Mouse (Mus musculus): ENCODE results near the gene Clrn1. TPM values are rescaled to one million over a fixed set of nuclear protein-coding genes. Genes with fewer than 3 reads are reported as not detected.

Clrn1 gene
- not detected in 2 replicates for polyA plus RNA-seq (2015; fragmentation: Nextera tagmentation; extraction: Ambion mirVana)

- H3K4me2 ChIP-seq (replicated peaks; ENCODE audit: low read depth): no peak within 1 kb of the TSS
- no peak within 1 kb of the TSS for H3K27ac ChIP-seq (ENCODE audit: low read depth, low read length)
- no peaks in the 10 kb centered on the region for H3K27me3 ChIP-seq (replicated peaks; ENCODE audit: control insufficient read depth, insufficient read depth, low read length)
- no peak within 1 kb of the TSS for H3K4me3 ChIP-seq (ENCODE audit: low read depth, low read length)
- ATAC-seq: no peak
- H3K9me3 ChIP-seq (ENCODE audit: control insufficient read depth): no peaks in the 10 kb centered on the region
- H3K36me3 ChIP-seq (ENCODE audit: control insufficient read depth, insufficient read depth): no peaks in the 10 kb centered on the region
- no peaks in the 10 kb centered on the region for H3K4me1 ChIP-seq (replicated peaks; ENCODE audit: control insufficient read depth, insufficient read depth, low read length)
- TF ChIP-seq CTCF (IDR thresholded peaks at IDR 0.05; ENCODE audit: low read depth): no peak
- WGBS: 76% methylated on average over 20 of the region's 20 CpGs
- H3K9ac ChIP-seq (ENCODE audit: low read depth, low read length): no peak within 1 kb of the TSS
These were observed at the start of gene Clrn1 for GRCm38 (mm10) chr3:58884801-58885573. Clrn1 (minus strand) TSS chr3:58885340.

GRCm38 (mm10) chr3:58924027-58924426, 38.9 kb upstream of the Clrn1 start:
- no peaks in the 10 kb centered on the region for H3K4me1 ChIP-seq (replicated peaks; ENCODE audit: control insufficient read depth, insufficient read depth, low read length)
- 68% methylated on average over 7 of the region's 7 CpGs for WGBS
- no peak overlapping the region for H3K9ac ChIP-seq (ENCODE audit: low read depth, low read length)
- no peaks in the 10 kb centered on the region for H3K27me3 ChIP-seq (replicated peaks; ENCODE audit: control insufficient read depth, insufficient read depth, low read length)
- H3K4me3 ChIP-seq (ENCODE audit: low read depth, low read length): no peak overlapping the region
- TF ChIP-seq CTCF (IDR thresholded peaks at IDR 0.05; ENCODE audit: low read depth): no peak
- H3K27ac ChIP-seq (ENCODE audit: low read depth, low read length): no peak overlapping the region
- no peaks in the 10 kb centered on the region for H3K36me3 ChIP-seq (ENCODE audit: control insufficient read depth, insufficient read depth)
- ATAC-seq: no peak
- H3K9me3 ChIP-seq (ENCODE audit: control insufficient read depth): no peaks in the 10 kb centered on the region
- H3K4me2 ChIP-seq (replicated peaks; ENCODE audit: low read depth): no peak overlapping the region

GRCm38 (mm10) chr3:58923140-58923539, 38.0 kb upstream of the Clrn1 start:
- Histone ChIP-seq H3K4me3 (ENCODE audit: low read depth, low read length) (no peak overlapping the region), H3K27ac (ENCODE audit: low read depth, low read length) (no peak overlapping the region), H3K4me2 (replicated peaks; ENCODE audit: low read depth) (no peak overlapping the region), H3K27me3 (replicated peaks; ENCODE audit: control insufficient read depth, insufficient read depth, low read length) (no peaks in the 10 kb centered on the region), H3K36me3 (ENCODE audit: control insufficient read depth, insufficient read depth) (no peaks in the 10 kb centered on the region), H3K4me1 (replicated peaks; ENCODE audit: control insufficient read depth, insufficient read depth, low read length) (no peaks in the 10 kb centered on the region), H3K9me3 (ENCODE audit: control insufficient read depth) (no peaks in the 10 kb centered on the region), H3K9ac (ENCODE audit: low read depth, low read length) (no peak overlapping the region)
- TF ChIP-seq CTCF (IDR thresholded peaks at IDR 0.05; ENCODE audit: low read depth): no peak
- 62% methylated on average over 10 of the region's 11 CpGs for WGBS
- ATAC-seq: no peak

DNA sequence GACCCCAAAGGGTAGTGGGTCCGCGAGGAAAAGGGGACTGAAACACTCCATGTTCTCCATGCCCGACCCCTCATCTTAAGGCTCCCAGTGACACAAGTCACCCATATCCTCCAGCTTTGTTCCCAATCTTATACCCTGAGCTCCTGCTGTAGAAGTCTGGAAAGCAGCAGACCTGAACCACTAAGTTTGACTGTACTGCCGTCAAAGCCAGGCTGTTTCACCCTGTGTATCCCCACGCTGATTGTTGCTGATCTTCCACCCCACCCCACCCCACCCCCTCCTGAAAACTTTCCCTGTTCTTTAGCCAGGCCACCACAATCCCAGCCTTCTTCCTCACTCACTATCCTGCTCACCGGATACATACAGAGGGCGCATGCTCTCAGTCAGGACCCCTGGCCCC, 37.5 kb upstream of the Clrn1 start:
- Histone ChIP-seq H3K27ac (ENCODE audit: low read depth, low read length) (no peak overlapping the region), H3K4me1 (replicated peaks; ENCODE audit: control insufficient read depth, insufficient read depth, low read length) (no peaks in the 10 kb centered on the region), H3K36me3 (ENCODE audit: control insufficient read depth, insufficient read depth) (no peaks in the 10 kb centered on the region), H3K9ac (ENCODE audit: low read depth, low read length) (no peak overlapping the region), H3K27me3 (replicated peaks; ENCODE audit: control insufficient read depth, insufficient read depth, low read length) (no peaks in the 10 kb centered on the region), H3K9me3 (ENCODE audit: control insufficient read depth) (no peaks in the 10 kb centered on the region), H3K4me3 (ENCODE audit: low read depth, low read length) (no peak overlapping the region), H3K4me2 (replicated peaks; ENCODE audit: low read depth) (no peak overlapping the region)
- TF ChIP-seq CTCF (IDR thresholded peaks at IDR 0.05; ENCODE audit: low read depth): no peak
- no peak for ATAC-seq
- 84% methylated on average over 7 of the region's 7 CpGs for WGBS

DNA sequence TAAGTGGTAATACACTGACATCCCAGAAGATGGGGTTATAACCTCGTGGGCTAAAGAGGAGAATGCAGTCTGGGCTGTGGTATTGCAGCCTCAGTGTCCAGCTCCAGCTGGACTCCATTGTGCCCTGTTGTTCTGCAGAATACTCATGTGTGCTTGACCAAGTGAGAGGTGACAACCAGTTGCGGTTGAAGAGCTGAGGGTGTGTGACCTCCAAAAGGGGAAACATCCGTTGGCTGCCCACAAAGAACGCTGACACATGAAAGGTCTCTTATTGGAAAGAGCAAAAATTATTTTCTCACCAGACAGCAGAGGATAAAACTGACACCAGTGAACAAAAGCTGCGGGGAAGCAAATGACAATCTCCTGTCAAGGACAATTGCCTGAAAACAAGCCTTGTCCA, 36.2 kb upstream of the Clrn1 start:
- WGBS: 78% methylated on average over 5 of the region's 5 CpGs
- no peak overlapping the region for H3K4me2 ChIP-seq (replicated peaks; ENCODE audit: low read depth)
- H3K4me1 ChIP-seq (replicated peaks; ENCODE audit: control insufficient read depth, insufficient read depth, low read length): no peaks in the 10 kb centered on the region
- H3K4me3 ChIP-seq (ENCODE audit: low read depth, low read length): no peak overlapping the region
- TF ChIP-seq CTCF (IDR thresholded peaks at IDR 0.05; ENCODE audit: low read depth): no peak
- H3K36me3 ChIP-seq (ENCODE audit: control insufficient read depth, insufficient read depth): no peaks in the 10 kb centered on the region
- H3K9me3 ChIP-seq (ENCODE audit: control insufficient read depth): no peaks in the 10 kb centered on the region
- ATAC-seq: no peak
- H3K27ac ChIP-seq (ENCODE audit: low read depth, low read length): no peak overlapping the region
- no peak overlapping the region for H3K9ac ChIP-seq (ENCODE audit: low read depth, low read length)
- no peaks in the 10 kb centered on the region for H3K27me3 ChIP-seq (replicated peaks; ENCODE audit: control insufficient read depth, insufficient read depth, low read length)

DNA sequence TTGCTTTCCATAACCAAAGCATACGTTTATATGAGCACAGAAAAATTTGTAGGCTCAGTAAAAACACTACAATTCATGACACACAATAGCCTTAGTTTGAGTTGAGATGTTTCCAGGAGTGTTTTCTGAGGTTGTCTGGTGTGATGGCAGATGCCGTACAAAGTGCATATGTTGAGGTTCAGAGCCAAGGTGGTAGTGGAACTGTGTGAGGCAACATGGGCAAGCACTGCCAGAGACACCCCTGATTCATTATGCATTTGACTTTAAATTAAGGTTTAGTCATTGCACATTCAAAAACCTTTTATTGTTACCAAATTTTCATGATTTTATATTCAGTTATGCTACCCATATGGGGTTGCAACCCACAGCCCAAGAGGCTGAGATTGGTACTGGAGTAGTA, 19.5 kb upstream of the Clrn1 start:
- 76% methylated on average over 2 of the region's 2 CpGs for WGBS

More for the DNA sequence above, 19.5 kb upstream of the Clrn1 start:
- ATAC-seq: no peak
- Histone ChIP-seq H3K27ac (ENCODE audit: low read depth, low read length) (no peak overlapping the region), H3K4me1 (replicated peaks; ENCODE audit: control insufficient read depth, insufficient read depth, low read length) (no peaks in the 10 kb centered on the region), H3K9me3 (ENCODE audit: control insufficient read depth) (no peaks in the 10 kb centered on the region), H3K4me2 (replicated peaks; ENCODE audit: low read depth) (no peak overlapping the region), H3K27me3 (replicated peaks; ENCODE audit: control insufficient read depth, insufficient read depth, low read length) (no peaks in the 10 kb centered on the region), H3K9ac (ENCODE audit: low read depth, low read length) (no peak overlapping the region), H3K4me3 (ENCODE audit: low read depth, low read length) (no peak overlapping the region), H3K36me3 (ENCODE audit: control insufficient read depth, insufficient read depth) (no peaks in the 10 kb centered on the region)
- TF ChIP-seq CTCF (IDR thresholded peaks at IDR 0.05; ENCODE audit: low read depth): no peak
